Mouse (Mus musculus) limb, embryonic 14.5 days (tissue): Measurements from ENCODE around the gene Pp2d1. TPM values are rescaled to one million over a fixed set of nuclear protein-coding genes. Genes with fewer than 3 reads are reported as not detected.
A peak's percentile ranks its signal among the peaks of the same experiment; 100 is the strongest.

ENCODE experiments used
- ATAC-seq: fragments of 200-750 bp; cut with Nextera tagmentation; 2 replicates; pipeline ENCODE4 v1.8.0; 2017; ENCODE audit warnings: low read depth, moderate number of reproducible peaks, moderate TSS enrichment; ENCODE audit not compliant: low FRiP score
- DNase-seq: peaks from one replicate; pipeline ENCODE4 v3.0.0-alpha.2; 2015; ENCODE audit warnings: low spot score
- H3K27ac ChIP-seq: fragments of 300-500 bp; sonication (generic); replicated peaks from 2 replicates; pipeline ENCODE4 v1.5.1; 2014; ENCODE audit warnings: low read depth, mild to moderate bottlenecking, low read length, moderate library complexity, mixed read lengths
- H3K27me3 ChIP-seq: fragments of 300-500 bp; sonication (generic); 2 replicates; pipeline ENCODE4 v1.6.1; 2014; ENCODE audit warnings: low read length, mixed read lengths; ENCODE audit not compliant: control insufficient read depth, insufficient read depth
- H3K36me3 ChIP-seq: fragments of 300-500 bp; sonication (generic); 2 replicates; pipeline ENCODE4 v1.6.1; 2014; ENCODE audit warnings: mild to moderate bottlenecking, low read length, moderate library complexity, mixed read lengths; ENCODE audit not compliant: control insufficient read depth, insufficient read depth
- H3K4me1 ChIP-seq: fragments of 300-500 bp; sonication (generic); 2 replicates; pipeline ENCODE4 v1.6.1; 2014; ENCODE audit warnings: antibody characterized with exemption, low read length, mixed read lengths; ENCODE audit not compliant: control insufficient read depth, insufficient read depth
- H3K4me2 ChIP-seq: fragments of 300-500 bp; sonication (generic); replicated peaks from 2 replicates; pipeline ENCODE4 v1.6.1; 2014; ENCODE audit warnings: low read depth, mild to moderate bottlenecking, low read length, moderate library complexity; ENCODE audit not compliant: severe bottlenecking
- H3K4me3 ChIP-seq: fragments of 300-500 bp; sonication (generic); replicated peaks from 2 replicates; pipeline ENCODE4 v1.5.1; 2014; ENCODE audit warnings: low read length
- H3K9ac ChIP-seq: fragments of 300-500 bp; sonication (generic); 2 replicates; pipeline ENCODE4 v1.6.1; 2014; ENCODE audit warnings: mild to moderate bottlenecking, low read depth, low read length, moderate library complexity; ENCODE audit not compliant: severe bottlenecking
- H3K9me3 ChIP-seq: fragments of 300-500 bp; sonication (generic); 2 replicates; pipeline ENCODE4 v1.6.1; 2016; ENCODE audit warnings: low read length; ENCODE audit not compliant: control insufficient read depth
- POLR2A ChIP-seq: fragments of 200-500 bp; IDR thresholded peaks from 2 replicates; pipeline ENCODE4 v1.8.0; 2012; ENCODE audit warnings: inconsistent platforms, mild to moderate bottlenecking, moderate library complexity, borderline replicate concordance; ENCODE audit not compliant: insufficient read depth, insufficient read length; ENCODE audit errors: extremely low read depth
- WGBS: fragments of 180-500 bp; shearing (Covaris S2); extraction: QIAGEN DNeasy Blood & Tissue Kit; methylation state at CpG from one replicate; pipeline ENCODE4 v1.1.7; 2014; 5-methylcytosine and 5-hydroxymethylcytosine counted together
- polyA plus RNA-seq, 2 experiments: library from polyadenylated mRNA; depleted of rRNA in 1 of 2; stranded (reverse) in 1 of 2; unstranded in 1 of 2; fragments of >200 nt; fragmentation: Nextera tagmentation in 1 of 2; extraction: Ambion mirVana in 1 of 2; gene quantifications; 2 replicates each; pipeline versions ENCODE4 v1.2.1 to v1.2.3; 2012 to 2014

Gene Pp2d1
- polyA plus RNA-seq, 2 experiments = 0.45 TPM; not detected in 1

GRCm38 (mm10) chr17:53528034-53528433 lies 11.2 kb downstream of the Pp2d1 start:
- H3K4me2 ChIP-seq = no peak overlapping the region
- H3K27me3 ChIP-seq = no peaks in the 10 kb centered on the region
- H3K36me3 ChIP-seq = no peaks in the 10 kb centered on the region
- H3K4me1 ChIP-seq = no peaks in the 10 kb centered on the region
- no peak overlapping the region for H3K4me3 ChIP-seq
- no peaks in the 10 kb centered on the region for H3K9me3 ChIP-seq
- no peak overlapping the region for H3K27ac ChIP-seq
- ATAC-seq (no peak), DNase-seq (no peak)
- H3K9ac ChIP-seq = no peak overlapping the region
- 95% methylated on average over 2 of the region's 2 CpGs for WGBS
- no peak for TF ChIP-seq POLR2A

GRCm38 (mm10) chr17:53520509-53520908 lies 18.7 kb downstream of the Pp2d1 start:
- DNase-seq (no peak), ATAC-seq (no peak)
- Histone ChIP-seq H3K27ac (no peak overlapping the region), H3K4me3 (no peak overlapping the region), H3K36me3 (no peaks in the 10 kb centered on the region), H3K9me3 (no peaks in the 10 kb centered on the region), H3K4me1 (peaks cover 6% of the 10 kb centered on the region; the same call in 1 of the 2 replicates), H3K9ac (no peak overlapping the region), H3K4me2 (no peak overlapping the region), H3K27me3 (no peaks in the 10 kb centered on the region)
- no peak for TF ChIP-seq POLR2A

GRCm38 (mm10) chr17:53519364-53519763 lies 19.9 kb downstream of the Pp2d1 start:
- TF ChIP-seq POLR2A = no peak

GRCm38 (mm10) chr17:53512311-53512951 lies 26.8 kb downstream of the Pp2d1 start:
- DNase-seq (peak; percentile 45), ATAC-seq (0 out of 2 replicates have a peak, but pooled peaks have one; percentile 23)
- Histone ChIP-seq H3K27me3 (no peaks in the 10 kb centered on the region), H3K9me3 (no peaks in the 10 kb centered on the region), H3K4me3 (no peak overlapping the region), H3K36me3 (no peaks in the 10 kb centered on the region), H3K9ac (no peak overlapping the region), H3K4me1 (peaks cover 4% of the 10 kb centered on the region), H3K4me2 (no peak overlapping the region), H3K27ac (no peak overlapping the region)
- TF ChIP-seq POLR2A = no peak
- 90% methylated on average over 2 of the region's 2 CpGs for WGBS

More at GRCm38 (mm10) chr17:53519364-53519763, 19.9 kb downstream of the Pp2d1 start:
- H3K27me3 ChIP-seq = no peaks in the 10 kb centered on the region
- peaks cover 6% of the 10 kb centered on the region; the same call in 1 of the 2 replicates for H3K4me1 ChIP-seq
- no peak overlapping the region for H3K4me3 ChIP-seq
- no peak overlapping the region for H3K4me2 ChIP-seq
- no peaks in the 10 kb centered on the region for H3K9me3 ChIP-seq
- no peak overlapping the region for H3K27ac ChIP-seq
- no peaks in the 10 kb centered on the region for H3K36me3 ChIP-seq
- no peak for ATAC-seq
- no peak for DNase-seq
- no peak overlapping the region for H3K9ac ChIP-seq

GRCm38 (mm10) chr17:53502966-53503365 lies 36.3 kb downstream of the Pp2d1 start:
- ATAC-seq = no peak
- WGBS = 93% methylated on average over 2 of the region's 2 CpGs
- H3K9me3 ChIP-seq = no peaks in the 10 kb centered on the region
- no peaks in the 10 kb centered on the region for H3K27me3 ChIP-seq
- H3K4me1 ChIP-seq = no peaks in the 10 kb centered on the region
- TF ChIP-seq POLR2A = no peak
- no peak overlapping the region for H3K4me3 ChIP-seq
- no peak overlapping the region for H3K9ac ChIP-seq
- H3K4me2 ChIP-seq = no peak overlapping the region
- H3K36me3 ChIP-seq = peaks cover 70% of the 10 kb centered on the region
- DNase-seq = no peak
- H3K27ac ChIP-seq = no peak overlapping the region
